Mouse (Mus musculus) G1E (cell line): ENCODE measurements around the gene Samd14. TPM values are rescaled to one million over a fixed set of nuclear protein-coding genes. Genes with fewer than 3 reads are reported as not detected.

Source experiments
- ATAC-seq: 2 replicates; pipeline ENCODE4 v1.8.0; 2016; ENCODE audit warnings: mild to moderate bottlenecking; ENCODE audit not compliant: insufficient number of reproducible peaks, poor library complexity, low FRiP score, severe bottlenecking; ENCODE audit errors: extremely low read depth
- DNase-seq: peaks from one replicate; pipeline ENCODE4 v3.0.0; 2012; ENCODE audit warnings: low spot score
- H3K27me3 ChIP-seq: 2 replicates; pipeline ENCODE4 v1.6.1; 2012; ENCODE audit warnings: mild to moderate bottlenecking, low read length, inconsistent platforms; ENCODE audit not compliant: insufficient read depth
- H3K36me3 ChIP-seq: replicated peaks from 2 replicates; pipeline ENCODE3; 2012; ENCODE audit warnings: mild to moderate bottlenecking, inconsistent platforms
- H3K4me1 ChIP-seq: 2 replicates; pipeline ENCODE4 v1.6.1; 2012; ENCODE audit warnings: low read depth, low read length, inconsistent platforms, mixed read lengths; ENCODE audit not compliant: insufficient read depth
- H3K4me3 ChIP-seq: 2 replicates; pipeline ENCODE4 v1.5.1; 2012; ENCODE audit warnings: low read depth, mild to moderate bottlenecking, inconsistent platforms, low read length, moderate library complexity, mixed read lengths
- H3K9me3 ChIP-seq: replicated peaks from 2 replicates; pipeline ENCODE4 v1.6.1; 2012; ENCODE audit warnings: inconsistent platforms
- CTCF ChIP-seq: IDR thresholded peaks from 2 replicates; pipeline ENCODE4 v1.5.1; 2012; ENCODE audit warnings: low read depth, low read length, inconsistent platforms, mixed read lengths
- GATA1 ChIP-seq: IDR thresholded peaks from 2 replicates; pipeline ENCODE4 v1.6.1; 2012; ENCODE audit warnings: borderline replicate concordance, low read length, inconsistent platforms, mixed read lengths
- GATA2 ChIP-seq: IDR thresholded peaks from 2 replicates; pipeline ENCODE4 v1.6.1; 2012; ENCODE audit warnings: low read depth, low read length, inconsistent platforms, borderline replicate concordance
- POLR2AphosphoS5 ChIP-seq: IDR thresholded peaks from 2 replicates; pipeline ENCODE4 v1.6.1; 2012; ENCODE audit warnings: low read depth, low read length, inconsistent platforms; ENCODE audit not compliant: insufficient replicate concordance
- TAL1 ChIP-seq: conservative IDR thresholded peaks from 2 replicates; pipeline ENCODE4 v1.6.1; 2012; ENCODE audit warnings: low read depth, low read length, inconsistent platforms, mixed read lengths
- polyA plus RNA-seq: library from polyadenylated mRNA; stranded (reverse); fragments of >175 nt; gene quantifications from 2 replicates; pipeline ENCODE4 v1.2.3, GENCODE M21; 2012
- total RNA-seq, 2 experiments: library from RNA; stranded (forward) in 1 of 2; stranded (reverse) in 1 of 2; fragments of 200-1000 nt in 1 of 2; fragments of >200 nt in 1 of 2; fragmentation: Nextera tagmentation in 1 of 2; gene quantifications; 2 replicates each; pipeline ENCODE4 v1.2.3; 2014 to 2017

Samd14 gene
- total and polyA plus RNA-seq, 3 experiments: 26.1 to 356 (median 84.9) TPM

DNA sequence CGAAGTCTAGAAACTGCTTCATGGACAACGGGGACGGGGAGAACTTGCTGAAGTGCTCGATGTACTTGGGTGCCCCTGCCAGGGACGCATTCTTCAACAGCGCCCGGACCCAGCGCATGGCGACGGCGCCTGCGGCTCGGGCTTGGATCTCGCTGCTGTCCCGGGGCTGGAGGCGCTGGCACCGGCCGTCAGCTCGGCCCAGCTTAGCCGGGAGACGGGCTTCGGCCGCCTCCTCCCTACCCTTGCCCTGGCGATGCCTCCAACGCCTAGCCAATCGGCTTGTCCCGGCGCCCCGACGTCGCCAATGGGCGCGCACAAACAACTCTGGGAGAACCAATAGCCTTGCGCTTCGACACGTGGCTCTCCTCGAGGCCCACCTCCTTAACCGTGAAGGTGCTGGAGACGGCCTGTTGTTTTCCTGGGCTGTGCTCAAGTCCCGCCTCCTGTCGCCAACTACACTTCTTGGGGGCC, 31.5 kb downstream of the Samd14 start, which contains the start of gene Pdk2:
Gene Pdk2 (minus strand): TSS at position 216 of the 471 bp plus-strand sequence.
- H3K4me1 ChIP-seq: peaks cover 39% of the 10 kb centered on the region
- peak; percentile 99 for DNase-seq

DNA sequence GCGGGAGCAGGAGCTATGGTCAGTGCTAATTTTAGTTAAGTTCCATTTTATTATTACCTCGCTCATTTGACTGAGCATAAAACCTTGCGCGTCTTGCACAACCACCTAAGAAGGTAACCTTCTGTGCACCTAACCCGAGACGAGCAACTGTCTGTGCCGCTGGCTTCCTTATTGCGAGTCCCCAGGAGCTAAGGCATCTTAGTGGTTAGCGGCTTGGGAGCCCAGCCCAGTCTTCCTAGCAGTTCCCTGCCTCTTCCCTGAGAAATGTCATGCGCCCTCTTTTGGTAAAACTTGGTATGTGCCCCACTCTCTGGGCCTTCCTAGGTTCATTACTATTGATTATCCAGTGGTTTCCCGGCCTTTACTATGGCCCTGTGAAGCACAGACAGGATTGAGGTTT, 32.4 kb downstream of the Samd14 start:
- no peak for ATAC-seq
- TF ChIP-seq CTCF (peak; percentile 51), GATA1 (no peak), TAL1 (no peak), GATA2 (no peak)
- H3K27me3 ChIP-seq: peaks cover 25% of the 10 kb centered on the region; the same call in 1 of the 2 replicates
- H3K4me3 ChIP-seq: peak overlapping the region; percentile 75
- H3K9me3 ChIP-seq: no peaks in the 10 kb centered on the region
- DNase-seq: peak; percentile 82
- H3K4me1 ChIP-seq: peaks cover 39% of the 10 kb centered on the region
- peaks cover 30% of the 10 kb centered on the region for H3K36me3 ChIP-seq

More for the DNA sequence above, 31.5 kb downstream of the Samd14 start, which contains the start of gene Pdk2:
- H3K27me3 ChIP-seq: peaks cover 18% of the 10 kb centered on the region; the same call in 1 of the 2 replicates
- peaks cover 39% of the 10 kb centered on the region for H3K36me3 ChIP-seq
- H3K4me3 ChIP-seq: peak within 1 kb of the TSS; percentile 75
- TF ChIP-seq TAL1: no peak
- TF ChIP-seq CTCF: no peak
- no peak for TF ChIP-seq GATA1
- TF ChIP-seq GATA2: no peak
- no peak for TF ChIP-seq POLR2AphosphoS5
- H3K9me3 ChIP-seq: no peaks in the 10 kb centered on the region
- peak; percentile 98 for ATAC-seq

GRCm38 (mm10) chr11:95043060-95043459, 33.4 kb downstream of the Samd14 start:
- DNase-seq (no peak), ATAC-seq (no peak)
- Histone ChIP-seq H3K4me3 (no peak overlapping the region), H3K9me3 (no peaks in the 10 kb centered on the region), H3K27me3 (peaks cover 28% of the 10 kb centered on the region; the same call in 1 of the 2 replicates), H3K4me1 (peaks cover 39% of the 10 kb centered on the region), H3K36me3 (peaks cover 20% of the 10 kb centered on the region)
- TF ChIP-seq GATA1: no peak
- TF ChIP-seq POLR2AphosphoS5: no peak
- no peak for TF ChIP-seq CTCF
- TF ChIP-seq TAL1: no peak
- TF ChIP-seq GATA2: no peak

- Histone ChIP-seq H3K4me1 (peaks cover 39% of the 10 kb centered on the region), H3K27me3 (peaks cover 28% of the 10 kb centered on the region; the same call in 1 of the 2 replicates), H3K36me3 (peaks cover 15% of the 10 kb centered on the region), H3K9me3 (no peaks in the 10 kb centered on the region), H3K4me3 (no peak overlapping the region)
- DNase-seq (no peak), ATAC-seq (no peak)
- no peak for TF ChIP-seq CTCF
- TF ChIP-seq GATA1: no peak
- no peak for TF ChIP-seq GATA2
- no peak for TF ChIP-seq TAL1
- TF ChIP-seq POLR2AphosphoS5: no peak
Observed at GRCm38 (mm10) chr11:95043608-95044007, 33.9 kb downstream of the Samd14 start.

GRCm38 (mm10) chr11:95044185-95044870, 34.6 kb downstream of the Samd14 start:
- no peak for ATAC-seq
- no peaks in the 10 kb centered on the region for H3K9me3 ChIP-seq
- H3K27me3 ChIP-seq: peaks cover 28% of the 10 kb centered on the region; the same call in 1 of the 2 replicates

DNA sequence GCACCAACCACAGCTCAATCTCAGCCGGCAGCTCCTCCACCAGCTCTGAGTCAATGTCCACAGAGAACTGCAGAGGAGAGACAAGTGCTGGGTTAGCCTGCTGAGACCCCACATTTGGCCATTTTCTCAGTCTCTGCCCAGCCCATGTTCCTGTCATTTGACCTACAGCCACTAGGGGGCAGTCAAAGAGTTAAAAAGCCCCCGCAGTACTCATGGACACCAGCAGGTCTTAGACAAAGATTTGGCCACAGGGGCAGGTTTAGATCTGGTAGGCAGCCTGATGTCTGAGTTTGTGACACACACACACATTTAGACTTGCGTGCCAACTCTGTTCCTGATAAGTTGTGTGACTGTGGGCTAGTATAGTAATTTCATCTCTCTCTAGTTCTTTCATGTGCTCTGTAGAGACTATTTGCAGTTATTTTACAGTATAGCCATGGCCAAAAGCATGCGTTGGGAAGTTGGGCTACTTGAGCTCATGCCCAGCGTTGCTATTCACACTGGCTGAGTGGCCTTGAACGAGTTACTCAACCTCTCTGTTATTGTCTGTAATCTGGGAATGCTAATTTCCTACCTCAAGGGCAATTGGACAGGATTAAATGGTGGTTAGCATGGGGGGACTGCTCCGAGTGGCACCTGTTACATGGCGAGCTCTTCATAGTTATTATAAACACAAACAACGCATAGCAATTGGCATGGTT, 37.5 kb downstream of the Samd14 start:
- H3K27me3 ChIP-seq: peaks cover 39% of the 10 kb centered on the region; the same call in 1 of the 2 replicates
- ATAC-seq: peak; percentile 54
- no peak overlapping the region for H3K4me3 ChIP-seq
- no peaks in the 10 kb centered on the region for H3K9me3 ChIP-seq
- no peaks in the 10 kb centered on the region for H3K36me3 ChIP-seq
- H3K4me1 ChIP-seq: peaks cover 12% of the 10 kb centered on the region
- DNase-seq: peak; percentile 69
- TF ChIP-seq GATA2 (no peak), TAL1 (no peak), CTCF (peak; percentile 82), GATA1 (no peak), POLR2AphosphoS5 (no peak)

More at GRCm38 (mm10) chr11:95044185-95044870, 34.6 kb downstream of the Samd14 start:
- Histone ChIP-seq H3K4me3 (no peak overlapping the region), H3K36me3 (peaks cover 8% of the 10 kb centered on the region), H3K4me1 (peaks cover 36% of the 10 kb centered on the region)
- DNase-seq: no peak
- TF ChIP-seq TAL1: no peak
- no peak for TF ChIP-seq GATA2
- no peak for TF ChIP-seq POLR2AphosphoS5
- TF ChIP-seq GATA1: no peak
- no peak for TF ChIP-seq CTCF
